Mouse (Mus musculus): ENCODE results near the gene Fndc9. TPM values are rescaled to one million over a fixed set of nuclear protein-coding genes. Genes with fewer than 3 reads are reported as not detected.

The Fndc9 gene
- total RNA-seq, 2 experiments from 2014 or later = not detected

DNA sequence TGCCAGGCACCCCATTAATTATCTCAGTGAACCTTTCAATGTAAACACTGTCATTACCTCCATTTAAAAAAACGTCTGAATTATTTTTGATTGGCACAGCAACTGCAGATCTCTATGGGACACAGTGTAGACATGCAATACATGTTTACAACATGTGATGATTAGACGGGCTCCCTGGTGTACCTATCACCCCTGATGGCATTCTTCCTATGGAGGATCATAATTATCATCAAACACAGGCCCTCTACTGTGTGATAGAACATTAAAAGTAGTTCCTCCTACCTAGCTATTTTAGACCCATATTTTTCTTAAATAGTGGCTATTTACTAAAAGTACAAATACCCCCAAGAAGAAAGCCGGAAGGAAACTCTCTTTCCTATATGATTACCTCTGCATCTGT is 34.6 kb downstream of the Fndc9 start:
- DNase-seq = no peak
- intact Hi-C loops (cut with DNase I; ENCODE audit: low total_unique reads) = loop anchor here (10.0 kb wide), 1 partner anchor 155 kb away; no protein-coding TSS in a partner anchor

DNA sequence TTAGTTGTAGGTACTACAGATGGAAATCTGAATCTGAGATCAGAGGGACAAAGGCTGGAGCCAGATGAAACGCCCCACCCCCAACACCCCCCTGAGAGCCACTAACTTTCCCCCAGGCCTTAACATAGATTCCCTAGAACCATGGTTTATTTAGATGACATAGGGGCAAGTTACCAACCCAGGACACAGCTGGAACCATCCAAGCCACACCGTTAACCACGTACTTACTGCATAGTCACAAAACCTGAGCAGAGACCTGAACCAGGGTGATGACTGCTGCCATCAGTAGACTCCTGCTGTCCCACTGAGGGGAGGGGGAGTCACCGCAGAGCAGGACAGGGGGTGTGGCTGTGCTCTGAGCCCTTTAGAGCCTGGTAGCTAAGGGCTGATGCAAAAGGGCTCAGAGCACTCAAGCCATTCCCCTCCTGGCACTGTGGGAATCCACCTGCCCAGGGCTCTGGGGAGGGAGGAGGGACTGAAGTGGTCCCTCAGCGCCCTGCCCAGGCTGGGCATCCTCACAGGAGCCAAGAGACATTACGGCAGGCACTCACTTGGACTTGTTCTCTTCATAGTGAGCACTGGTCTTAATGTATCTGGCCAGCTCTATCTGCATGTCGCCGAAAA is 36.8 kb downstream of the Fndc9 start:
- no peak for DNase-seq
- intact Hi-C loops (cut with DNase I; ENCODE audit: low total_unique reads) = loop anchor here (10.0 kb wide), 1 partner anchor 153 kb away; no protein-coding TSS in a partner anchor

- no peak for DNase-seq
- intact Hi-C loops (cut with DNase I; ENCODE audit: low total_unique reads) = loop anchor here (10.0 kb wide), 1 partner anchor 151 kb away; no protein-coding TSS in a partner anchor
These were observed 38.6 kb downstream of the Fndc9 start for GRCm38 (mm10) chr11:46273969-46274368.

GRCm38 (mm10) chr11:46275302-46275701 is 40.0 kb downstream of the Fndc9 start:
- intact Hi-C loops (cut with DNase I; ENCODE audit: low total_unique reads) = loop anchor here (10.0 kb wide), 1 partner anchor 149 kb away; no protein-coding TSS in a partner anchor
- DNase-seq = peak; percentile 67

GRCm38 (mm10) chr11:46276168-46276567 is 40.8 kb downstream of the Fndc9 start:
- intact Hi-C loops (cut with DNase I; ENCODE audit: low total_unique reads) = loop anchor here (10.0 kb wide), 1 partner anchor 149 kb away; no protein-coding TSS in a partner anchor
- no peak for DNase-seq

DNA sequence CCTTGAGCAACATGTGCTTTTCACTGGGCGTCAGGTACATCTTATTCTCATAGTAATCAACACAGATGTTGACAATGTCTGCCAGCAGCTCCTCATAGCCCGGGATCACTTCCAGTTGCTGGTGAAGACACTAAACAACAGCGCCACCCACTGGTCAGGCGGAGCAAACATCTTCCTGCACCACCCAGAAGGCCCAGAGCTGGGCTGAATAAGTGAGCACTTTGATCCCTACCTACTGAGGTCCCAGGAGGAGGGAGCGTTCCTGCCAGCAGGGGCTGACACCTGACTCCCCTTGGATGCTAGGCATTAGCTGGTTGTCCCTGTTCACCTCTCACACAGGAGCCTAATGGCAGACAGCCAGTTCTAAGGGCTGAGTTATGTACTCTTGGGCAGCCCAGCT is 41.4 kb downstream of the Fndc9 start:
- intact Hi-C loops (cut with DNase I; ENCODE audit: low total_unique reads) = loop anchor here (10.0 kb wide), 1 partner anchor 148 kb away; no protein-coding TSS in a partner anchor
- DNase-seq = no peak

- intact Hi-C loops (cut with DNase I; ENCODE audit: low total_unique reads) = loop anchor here (10.0 kb wide), 1 partner anchor 147 kb away; no protein-coding TSS in a partner anchor
- DNase-seq = no peak
These were observed 42.8 kb downstream of the Fndc9 start for GRCm38 (mm10) chr11:46278140-46278539.

DNA sequence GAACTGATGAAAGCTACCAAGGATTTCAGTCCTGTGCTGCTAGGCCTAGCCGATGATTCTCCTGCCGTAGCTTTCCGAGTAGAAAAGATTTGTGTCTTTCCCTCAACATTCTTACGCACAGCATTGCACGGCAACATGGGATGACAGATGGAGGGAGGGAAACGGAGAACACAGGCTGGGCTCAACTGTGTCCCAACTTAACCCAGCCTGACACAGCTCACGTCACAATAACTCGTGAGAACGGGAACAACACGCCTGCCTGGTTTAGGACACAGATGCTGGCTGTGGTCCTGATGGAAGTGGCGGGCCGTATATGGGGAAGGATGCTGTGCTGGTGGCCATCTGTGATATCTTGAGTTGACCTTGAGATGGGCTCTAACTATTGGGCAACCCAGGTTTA is 43.4 kb downstream of the Fndc9 start:
- intact Hi-C loops (cut with DNase I; ENCODE audit: low total_unique reads) = loop anchor here (10.0 kb wide), 1 partner anchor 146 kb away; no protein-coding TSS in a partner anchor
- DNase-seq = no peak

DNA sequence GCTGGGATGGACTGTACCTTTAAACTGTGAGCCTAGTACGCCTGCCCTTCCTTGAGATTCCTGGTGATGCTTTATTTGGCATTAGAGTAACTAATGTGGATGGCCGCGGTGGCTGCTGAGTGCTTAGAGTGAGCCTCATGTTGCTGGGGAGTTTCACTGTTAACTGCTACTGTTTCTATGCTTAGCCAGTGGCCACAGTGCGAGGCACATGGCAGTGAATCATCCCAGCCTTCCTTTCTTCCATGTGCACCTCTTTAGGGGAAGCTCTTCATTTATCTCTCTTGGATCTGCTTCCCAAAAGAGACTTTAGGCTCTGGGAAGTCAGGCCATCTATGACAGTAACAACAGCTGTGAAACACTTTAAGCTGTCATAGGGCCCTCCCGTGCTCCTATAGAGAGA is 47.3 kb downstream of the Fndc9 start:
- no peak for DNase-seq
- intact Hi-C loops (cut with DNase I; ENCODE audit: low total_unique reads) = no loop called here

DNA sequence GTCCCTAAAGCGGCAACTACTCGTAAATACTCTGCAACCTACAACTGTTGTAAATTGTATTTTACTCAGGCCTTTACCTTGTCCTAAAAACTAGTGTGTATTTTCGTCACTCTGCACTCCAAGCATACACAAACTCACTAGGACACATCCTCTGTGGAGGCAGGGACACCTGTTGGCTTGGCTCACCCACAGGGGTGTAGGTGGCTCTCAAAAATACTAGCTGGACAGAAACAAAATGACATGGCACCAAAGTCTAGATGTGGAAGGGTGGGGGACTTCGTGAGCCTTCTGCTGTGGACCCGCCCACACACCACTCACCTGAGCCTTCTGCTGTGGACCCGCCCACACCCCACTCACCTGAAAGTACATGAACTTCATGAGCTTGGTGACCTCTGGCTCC is 48.5 kb downstream of the Fndc9 start:
- intact Hi-C loops (cut with DNase I; ENCODE audit: low total_unique reads) = no loop called here
- DNase-seq = no peak

- intact Hi-C loops (cut with DNase I; ENCODE audit: low total_unique reads) = no loop called here
- DNase-seq = no peak
These were observed 51.5 kb downstream of the Fndc9 start for GRCm38 (mm10) chr11:46286803-46287202.

- intact Hi-C loops (cut with DNase I; ENCODE audit: low total_unique reads) = no loop called here
- DNase-seq = no peak
These were observed 52.8 kb downstream of the Fndc9 start for GRCm38 (mm10) chr11:46288091-46288490.

GRCm38 (mm10) chr11:46289022-46289421 is 53.7 kb downstream of the Fndc9 start:
- DNase-seq = no peak
- intact Hi-C loops (cut with DNase I; ENCODE audit: low total_unique reads) = no loop called here

Other genes starting within 250 kb of the Fndc9 start
- gene Gm12166, start 183.2 kb upstream of the Fndc9 start, total RNA-seq (2021) = 1 to 10 TPM in 1 of 2 experiments, under 1 TPM in 1; 0.57 to 1.4 TPM
- gene Adam19, start 179.5 kb upstream of the Fndc9 start, total RNA-seq (2021) = 10 to 100 TPM; 13.0 to 22.2 TPM
- under 1 TPM; 0.07 to 0.21 TPM for gene Nipal4, start 69.0 kb upstream of the Fndc9 start, total RNA-seq (2021)
- gene Cyfip2, start 77.3 kb downstream of the Fndc9 start, total RNA-seq (2021) = under 1 TPM; 0.49 to 0.70 TPM
- under 1 TPM; 0.08 to 0.20 TPM for gene Itk, start 154.0 kb downstream of the Fndc9 start, total RNA-seq (2021)
- gene Fam71b, start 161.0 kb downstream of the Fndc9 start, total RNA-seq (2021) = not detected
- 10 to 100 TPM; 15.6 to 16.6 TPM for gene Med7, start 201.4 kb downstream of the Fndc9 start, total RNA-seq (2021)
- not detected for gene Havcr2, start 219.4 kb downstream of the Fndc9 start, total RNA-seq (2021)